Mouse (Mus musculus) embryonic facial prominence, embryonic 14.5 days (tissue): ENCODE data around the gene Angptl4. TPM values are rescaled to one million over a fixed set of nuclear protein-coding genes. Genes with fewer than 3 reads are reported as not detected.
A peak's percentile ranks its signal among the peaks of the same experiment; 100 is the strongest.

Source experiments
- ATAC-seq: fragments of 200-750 bp; cut with Nextera tagmentation; 2 replicates; pipeline ENCODE4 v1.8.0; 2017; ENCODE audit warnings: low read depth, moderate number of reproducible peaks, moderate TSS enrichment
- DNase-seq: peaks from one replicate; pipeline ENCODE4 v3.0.0-alpha.2; 2015; ENCODE audit warnings: low spot score
- H3K27ac ChIP-seq: fragments of 300-500 bp; sonication (generic); replicated peaks from 2 replicates; pipeline ENCODE4 v1.5.1; 2014; ENCODE audit warnings: low read depth, mild to moderate bottlenecking, low read length, moderate library complexity
- H3K27me3 ChIP-seq: fragments of 300-500 bp; sonication (generic); replicated peaks from 2 replicates; pipeline ENCODE4 v1.6.1; 2014; ENCODE audit warnings: low read length; ENCODE audit not compliant: control insufficient read depth, insufficient read depth
- H3K36me3 ChIP-seq: fragments of 300-500 bp; sonication (generic); 2 replicates; pipeline ENCODE4 v1.6.1; 2014; ENCODE audit warnings: low read length, mixed read lengths; ENCODE audit not compliant: control insufficient read depth, insufficient read depth
- H3K4me1 ChIP-seq: fragments of 300-500 bp; sonication (generic); 2 replicates; pipeline ENCODE4 v1.6.1; 2014; ENCODE audit warnings: antibody characterized with exemption, low read length; ENCODE audit not compliant: control insufficient read depth, insufficient read depth
- H3K4me2 ChIP-seq: fragments of 300-500 bp; sonication (generic); 2 replicates; pipeline ENCODE4 v1.6.1; 2014; ENCODE audit warnings: low read depth, mild to moderate bottlenecking, low read length, moderate library complexity, mixed read lengths
- H3K4me3 ChIP-seq: fragments of 300-500 bp; sonication (generic); 2 replicates; pipeline ENCODE4 v1.5.1; 2014; ENCODE audit warnings: low read depth, mild to moderate bottlenecking, low read length
- H3K9ac ChIP-seq: fragments of 300-500 bp; sonication (generic); 2 replicates; pipeline ENCODE4 v1.6.1; 2014; ENCODE audit warnings: low read depth, mild to moderate bottlenecking, low read length, moderate library complexity, mixed read lengths
- H3K9me3 ChIP-seq: fragments of 300-500 bp; sonication (generic); 2 replicates; pipeline ENCODE4 v1.6.1; 2016; ENCODE audit warnings: low read length; ENCODE audit not compliant: control insufficient read depth
- WGBS: fragments of 180-500 bp; shearing (Covaris S2); extraction: QIAGEN DNeasy Blood & Tissue Kit; methylation state at CpG from one replicate; pipeline ENCODE4 v1.1.7; 2014; 5-methylcytosine and 5-hydroxymethylcytosine counted together
- polyA plus RNA-seq: library from polyadenylated mRNA; unstranded; fragments of >200 nt; fragmentation: Nextera tagmentation; extraction: Ambion mirVana; gene quantifications from 2 replicates; pipeline ENCODE4 v1.2.1, GENCODE M21; 2014

Angptl4 gene
- polyA plus RNA-seq, 1 experiment from 2014 or later: 35.7 TPM

DNA sequence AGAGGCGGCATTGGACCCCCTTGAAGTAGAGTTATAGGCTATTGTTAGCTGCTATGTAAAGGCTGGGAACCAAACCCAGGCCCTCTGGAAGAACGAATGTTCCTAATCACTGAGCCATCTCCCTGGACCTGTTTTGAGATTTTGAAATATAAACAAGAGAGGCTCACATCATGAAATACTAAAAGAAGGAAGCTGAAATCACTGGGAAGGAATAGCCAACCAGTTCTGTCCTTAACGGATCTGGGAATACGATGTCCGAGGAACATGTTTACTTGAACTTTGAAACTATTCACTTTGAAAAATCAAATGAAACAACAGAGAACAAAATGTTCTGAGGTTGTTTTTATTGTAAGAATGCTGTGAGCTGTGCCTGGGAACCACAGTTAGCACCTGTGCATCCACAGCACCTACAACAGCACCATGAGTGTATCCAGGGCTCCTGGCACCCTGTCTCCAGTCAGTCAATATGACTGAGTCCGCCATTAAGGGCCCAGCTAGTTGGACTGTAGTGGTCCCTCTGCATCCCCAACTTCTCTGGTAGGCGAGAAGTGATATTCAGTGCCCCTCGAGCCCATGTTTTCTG is 7.0 kb downstream of the Angptl4 start:
- no peak overlapping the region for H3K27ac ChIP-seq
- H3K4me2 ChIP-seq: no peak overlapping the region
- H3K9me3 ChIP-seq: no peaks in the 10 kb centered on the region
- H3K27me3 ChIP-seq: no peaks in the 10 kb centered on the region
- no peak for DNase-seq
- 85% methylated on average over 8 of the region's 8 CpGs for WGBS
- peaks cover 14% of the 10 kb centered on the region for H3K4me1 ChIP-seq
- no peak overlapping the region for H3K9ac ChIP-seq
- no peak overlapping the region for H3K4me3 ChIP-seq
- no peak for ATAC-seq
- H3K36me3 ChIP-seq: peaks cover 41% of the 10 kb centered on the region

GRCm38 (mm10) chr17:33773871-33774572 is 7.6 kb downstream of the Angptl4 start:
- H3K27me3 ChIP-seq: no peaks in the 10 kb centered on the region
- 88% methylated on average over 6 of the region's 6 CpGs for WGBS
- no peak overlapping the region for H3K27ac ChIP-seq
- H3K4me2 ChIP-seq: no peak overlapping the region
- no peaks in the 10 kb centered on the region for H3K9me3 ChIP-seq
- no peak overlapping the region for H3K9ac ChIP-seq
- DNase-seq: no peak
- ATAC-seq: no peak
- no peak overlapping the region for H3K4me3 ChIP-seq
- peaks cover 41% of the 10 kb centered on the region for H3K36me3 ChIP-seq
- peaks cover 12% of the 10 kb centered on the region for H3K4me1 ChIP-seq

DNA sequence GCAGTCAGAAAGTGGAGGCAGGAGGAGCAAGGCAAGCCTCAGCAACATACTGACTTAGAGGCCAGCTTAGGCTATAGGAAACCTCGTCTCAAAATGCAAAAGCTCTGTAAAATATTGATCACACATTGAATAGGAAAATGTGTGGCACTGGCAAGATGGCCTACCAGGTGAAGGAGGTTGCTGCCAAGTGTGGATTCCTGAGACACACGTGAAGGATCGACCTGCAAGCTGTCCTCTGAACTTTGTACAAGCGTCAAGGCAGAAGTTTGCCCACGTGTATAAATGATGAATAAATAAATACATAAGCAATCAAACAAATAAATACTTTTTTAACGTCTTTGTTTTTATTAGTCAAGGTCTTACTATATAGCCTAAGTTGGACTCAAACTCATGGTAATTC is 8.2 kb downstream of the Angptl4 start:
- peaks cover 41% of the 10 kb centered on the region for H3K36me3 ChIP-seq
- H3K27ac ChIP-seq: no peak overlapping the region
- no peak overlapping the region for H3K4me3 ChIP-seq
- DNase-seq (no peak), ATAC-seq (no peak)
- no peak overlapping the region for H3K9ac ChIP-seq
- H3K9me3 ChIP-seq: no peaks in the 10 kb centered on the region
- H3K4me1 ChIP-seq: peaks cover 6% of the 10 kb centered on the region
- no peak overlapping the region for H3K4me2 ChIP-seq
- WGBS: 84% methylated on average over 6 of the region's 6 CpGs
- no peaks in the 10 kb centered on the region for H3K27me3 ChIP-seq

DNA sequence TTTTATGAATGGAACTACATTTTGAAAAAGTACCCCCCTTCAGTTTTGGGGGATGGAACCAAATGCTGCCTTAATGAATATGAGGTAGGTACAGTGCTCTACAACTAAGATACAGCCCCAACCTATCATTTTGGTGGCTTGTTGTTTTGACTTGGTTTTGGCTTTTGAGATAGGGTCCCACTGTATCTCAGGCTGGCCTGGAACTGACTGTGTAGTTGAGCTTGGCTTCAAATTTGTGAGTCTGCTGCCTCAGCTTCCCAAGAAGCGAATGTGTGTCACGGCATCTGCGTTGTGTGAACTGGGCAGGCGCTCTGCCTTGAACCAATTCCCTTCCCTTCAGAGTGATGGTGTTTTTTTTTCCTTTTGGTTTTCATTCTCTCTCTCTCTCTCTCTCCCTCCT is 10.0 kb downstream of the Angptl4 start:
- no peak overlapping the region for H3K9ac ChIP-seq
- no peak for DNase-seq
- H3K27ac ChIP-seq: no peak overlapping the region
- no peak for ATAC-seq
- H3K36me3 ChIP-seq: peaks cover 23% of the 10 kb centered on the region
- H3K4me1 ChIP-seq: no peaks in the 10 kb centered on the region
- no peaks in the 10 kb centered on the region for H3K9me3 ChIP-seq
- H3K4me2 ChIP-seq: no peak overlapping the region
- H3K27me3 ChIP-seq: no peaks in the 10 kb centered on the region
- H3K4me3 ChIP-seq: no peak overlapping the region
- 89% methylated on average over 4 of the region's 4 CpGs for WGBS

DNA sequence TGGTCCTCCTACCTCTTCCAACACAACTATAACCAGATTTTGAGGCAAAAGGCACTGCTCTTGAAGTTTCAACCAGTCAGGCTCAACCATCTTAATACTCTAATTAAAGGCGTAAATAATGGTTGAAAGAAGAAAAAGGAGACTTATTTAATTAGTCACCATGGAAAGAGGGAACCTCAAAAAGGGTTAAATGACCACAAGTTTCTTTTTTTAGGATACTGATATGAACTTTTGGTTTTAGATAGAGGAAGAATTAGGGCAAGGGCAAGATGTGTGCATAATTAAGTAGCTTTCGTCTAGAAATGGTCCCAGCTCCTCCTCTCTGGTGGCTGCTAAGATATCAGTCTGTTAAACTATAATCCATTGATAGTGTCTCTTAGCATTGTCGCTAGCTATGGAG is 15.2 kb downstream of the Angptl4 start:
- H3K4me3 ChIP-seq: no peak overlapping the region
- no peaks in the 10 kb centered on the region for H3K4me1 ChIP-seq
- DNase-seq (no peak), ATAC-seq (no peak)
- no peaks in the 10 kb centered on the region for H3K9me3 ChIP-seq
- no peak overlapping the region for H3K4me2 ChIP-seq
- H3K27me3 ChIP-seq: no peaks in the 10 kb centered on the region
- no peaks in the 10 kb centered on the region for H3K36me3 ChIP-seq
- H3K9ac ChIP-seq: no peak overlapping the region
- H3K27ac ChIP-seq: no peak overlapping the region
- WGBS: 76% methylated on average over 3 of the region's 3 CpGs

DNA sequence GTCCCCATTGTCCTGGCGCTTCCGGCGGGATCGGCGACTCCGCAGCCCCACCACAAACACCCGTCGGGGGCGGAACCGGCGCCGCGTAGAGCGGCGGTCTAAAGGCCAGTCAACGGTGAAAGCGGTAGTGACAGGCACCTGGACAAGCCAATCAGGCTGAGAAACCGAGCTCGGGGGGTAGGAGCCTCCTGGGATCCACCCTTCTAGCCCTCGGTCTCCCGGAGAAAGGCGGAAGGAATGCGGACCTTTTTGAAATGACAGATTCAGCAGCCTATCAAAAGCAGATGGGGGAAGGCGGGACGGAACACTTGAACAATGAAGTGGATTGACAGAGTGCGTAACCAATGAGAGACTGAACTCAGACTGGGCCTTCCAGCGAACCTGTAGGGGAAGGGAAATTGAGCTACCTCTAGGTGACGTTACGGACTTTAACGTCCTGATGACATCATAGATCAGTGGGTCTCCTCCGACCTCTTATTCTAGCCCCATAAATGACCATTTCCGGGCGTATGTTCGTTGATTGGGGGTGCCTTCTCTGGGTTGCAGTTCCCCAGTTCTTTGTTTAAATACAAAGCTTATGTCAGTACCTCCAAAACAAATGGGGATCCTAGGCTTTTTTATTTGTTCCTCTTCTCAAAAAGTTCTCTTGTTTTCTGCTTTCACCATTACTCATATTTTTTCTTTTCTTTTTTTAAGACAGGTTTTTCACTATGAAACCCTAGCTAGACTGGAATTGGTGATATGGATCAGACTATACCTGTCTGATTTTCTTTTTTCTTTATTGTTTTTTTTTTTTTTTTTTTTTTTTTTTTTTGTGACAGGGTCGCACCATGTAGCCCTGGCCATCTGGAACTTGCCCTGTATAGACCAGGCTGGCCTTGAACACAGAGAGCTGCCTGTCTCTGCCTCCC is 21.1 kb downstream of the Angptl4 start, which contains the start of gene Rab11b:
Gene Rab11b, minus strand, starts transcription at position 276 of the 911 bp plus-strand sequence.
- peaks cover 24% of the 10 kb centered on the region for H3K4me1 ChIP-seq
- peak; percentile 99 for ATAC-seq
- H3K9ac ChIP-seq: peak within 1 kb of the TSS; percentile 92
- 3% methylated on average over 35 of the region's 35 CpGs for WGBS
- H3K4me3 ChIP-seq: peak within 1 kb of the TSS; percentile 57
- peak within 1 kb of the TSS; percentile 98 for H3K27ac ChIP-seq
- peak; percentile 100 for DNase-seq
- peaks cover 8% of the 10 kb centered on the region; the same call in 1 of the 2 replicates for H3K36me3 ChIP-seq
- H3K27me3 ChIP-seq: no peaks in the 10 kb centered on the region
- H3K9me3 ChIP-seq: no peaks in the 10 kb centered on the region
- peak within 1 kb of the TSS; percentile 67 for H3K4me2 ChIP-seq

DNA sequence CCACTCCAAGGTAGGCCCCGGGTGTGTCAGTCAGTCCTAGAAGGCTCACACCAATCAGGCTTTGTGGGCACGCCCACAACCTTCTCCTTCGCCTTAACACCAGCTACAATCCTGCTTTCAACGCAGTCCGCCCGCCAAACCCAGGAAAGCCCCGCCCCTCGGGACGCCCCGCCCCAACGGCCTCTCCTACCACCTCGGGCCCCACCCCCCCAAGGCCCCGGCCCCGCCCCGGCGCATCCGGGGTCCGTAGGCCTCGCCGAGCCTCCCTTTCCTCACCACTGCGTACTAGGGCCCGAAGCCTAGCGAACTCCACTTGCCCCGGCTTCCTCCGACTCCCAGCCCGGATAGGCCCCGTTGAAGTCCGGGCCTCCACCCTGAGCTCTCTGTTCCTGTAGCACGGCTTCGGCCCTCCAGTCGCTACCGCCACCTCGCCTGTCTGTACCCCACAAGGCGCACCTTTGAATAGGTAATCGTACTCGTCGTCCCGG is 21.8 kb downstream of the Angptl4 start:
- Histone ChIP-seq H3K4me3 (peak overlapping the region; percentile 57), H3K9ac (peak overlapping the region; percentile 92), H3K27ac (peak overlapping the region; percentile 98), H3K4me1 (peaks cover 27% of the 10 kb centered on the region), H3K9me3 (no peaks in the 10 kb centered on the region), H3K4me2 (peak overlapping the region; percentile 67), H3K36me3 (peaks cover 8% of the 10 kb centered on the region; the same call in 1 of the 2 replicates), H3K27me3 (no peaks in the 10 kb centered on the region)
- peak; percentile 95 for DNase-seq
- ATAC-seq: peak; percentile 84
- 1% methylated on average over 24 of the region's 38 CpGs for WGBS

- ATAC-seq: no peak
- WGBS: 62% methylated on average over 4 of the region's 4 CpGs
- Histone ChIP-seq H3K9ac (no peak overlapping the region), H3K4me2 (0 out of 2 replicates have a peak overlapping the region, but pooled peaks have one; percentile 10), H3K27ac (no peak overlapping the region), H3K4me3 (no peak overlapping the region), H3K27me3 (no peaks in the 10 kb centered on the region), H3K9me3 (no peaks in the 10 kb centered on the region), H3K36me3 (peaks cover 16% of the 10 kb centered on the region; the same call in 1 of the 2 replicates), H3K4me1 (peaks cover 31% of the 10 kb centered on the region)
- DNase-seq: no peak
Measured at GRCm38 (mm10) chr17:33757231-33757630, 24.4 kb downstream of the Angptl4 start.
